Comparison of ENCODE assay signal across 9 mouse cellular contexts in genomic region chr4:141478225-141478624, GRCm38 (mm10). TPM values are rescaled to one million over a fixed set of nuclear protein-coding genes. Genes with fewer than 3 reads are reported as not detected.
DNase-seq lines count a peak whose midpoint lies in the region; ATAC-seq and TF ChIP-seq lines count a peak whose summit lies in the region.
"Had no signal": no experiment of that assay in that cellular context is flagged by ENCODE, and none has a peak within 500 bp of the region (broad histone marks: within the 10 kb centered on the region; RNA-seq: fewer than 3 reads in every experiment).

No protein-coding gene starts in this region.

- peak overlapping the region; percentile 78 for H3K27ac ChIP-seq in lung, embryonic 15.5 days
- H3K27ac ChIP-seq in bone marrow macrophage, adult 2 months (ENCODE audit: insufficient read depth, low read depth, low read length) = peak overlapping the region; percentile 86
- H3K27ac ChIP-seq in midbrain, embryonic 16.5 days (ENCODE audit: low read length) = peak overlapping the region; percentile 63

- no peak for TF ChIP-seq POLR2A in bone marrow macrophage, adult 2 months (IDR thresholded peaks at IDR 0.05; ENCODE audit: borderline replicate concordance, low read depth, low read length)

- ATAC-seq in lung, embryonic 15.5 days (ENCODE audit: borderline replicate concordance, extremely low read depth, low FRiP score, low TSS enrichment) = no peak
- ATAC-seq in midbrain, embryonic 16.5 days = no peak

- TF ChIP-seq CTCF in bone marrow macrophage, adult 2 months (IDR thresholded peaks at IDR 0.05; ENCODE audit: low read depth, low read length) = no peak

- no peak for DNase-seq in lung, postnatal 14 days
- peak; percentile 82 for DNase-seq in cerebellum, postnatal 14 days
- DNase-seq in embryo, embryonic 9.5 days (ENCODE audit: extremely low spot score) = no peak
- DNase-seq in spleen, adult 18-20 months = no peak
- no peak for DNase-seq in gastrocnemius, adult 18-20 months (ENCODE audit: low spot score)

- no peak overlapping the region for H3K9ac ChIP-seq in lung, embryonic 15.5 days
- no peak overlapping the region for H3K9ac ChIP-seq in midbrain, embryonic 16.5 days (ENCODE audit: low read depth, low read length)

- H3K4me2 ChIP-seq in lung, embryonic 15.5 days = no peak overlapping the region
- H3K4me2 ChIP-seq in midbrain, embryonic 16.5 days (ENCODE audit: low read length) = no peak overlapping the region

- peaks cover 96% of the 10 kb centered on the region for H3K36me3 ChIP-seq in lung, embryonic 15.5 days
- H3K36me3 ChIP-seq in midbrain, embryonic 16.5 days (ENCODE audit: control insufficient read depth, insufficient read depth, low read length) = peaks cover 71% of the 10 kb centered on the region

- H3K4me1 ChIP-seq in lung, embryonic 15.5 days = 0 out of 2 replicates have a peak, but pooled peaks cover 3% of the 10 kb centered on the region
- H3K4me1 ChIP-seq in bone marrow macrophage, adult 2 months (ENCODE audit: control insufficient read depth, insufficient read depth, low read length) = peaks cover 14% of the 10 kb centered on the region
- no peaks in the 10 kb centered on the region for H3K4me1 ChIP-seq in midbrain, embryonic 16.5 days (ENCODE audit: control insufficient read depth, insufficient read depth, low read length)

- H3K27me3 ChIP-seq in lung, embryonic 15.5 days = no peaks in the 10 kb centered on the region
- no peaks in the 10 kb centered on the region for H3K27me3 ChIP-seq in midbrain, embryonic 16.5 days (ENCODE audit: control insufficient read depth, insufficient read depth, low read depth, low read length)
- H3K27me3 ChIP-seq: megakaryocyte, embryonic 14.5 days had no signal

- 85% methylated on average over 23 of the region's 23 CpGs for WGBS in lung, embryonic 15.5 days
- WGBS in midbrain, embryonic 16.5 days = 80% methylated on average over 23 of the region's 23 CpGs

- H3K9me3 ChIP-seq in lung, embryonic 15.5 days = no peaks in the 10 kb centered on the region
- H3K9me3 ChIP-seq in midbrain, embryonic 16.5 days (replicated peaks; ENCODE audit: control insufficient read depth, low read length, poor library complexity, severe bottlenecking) = no peaks in the 10 kb centered on the region

- no peak overlapping the region for H3K4me3 ChIP-seq in lung, embryonic 15.5 days
- H3K4me3 ChIP-seq in bone marrow macrophage, adult 2 months (ENCODE audit: insufficient read depth, low read length) = no peak overlapping the region
- no peak overlapping the region for H3K4me3 ChIP-seq in midbrain, embryonic 16.5 days (ENCODE audit: low read depth, low read length)
- H3K4me3 ChIP-seq: megakaryocyte, embryonic 14.5 days had no signal

RNA-seq across cellular contexts. Expression of gene Zbtb17, which starts 33.8 kb away (rescaled TPM):
- polyA plus RNA-seq in lung, embryonic 15.5 days (2015; fragmentation: Nextera tagmentation; extraction: Ambion mirVana) = 33.1 and 36.4 TPM in 2 replicates
- polyA plus RNA-seq in bone marrow macrophage, adult 2 months (2012; ENCODE audit: insufficient read depth, insufficient read length, missing spikeins) = 12.6 and 16.4 TPM in 2 replicates
- 42.7 and 48.2 TPM in 2 replicates for polyA plus RNA-seq in midbrain, embryonic 16.5 days (2015; fragmentation: Nextera tagmentation; extraction: Ambion mirVana)
- total RNA-seq in gastrocnemius, adult 18-20 months (2021) = 10 to 100 TPM; 29.2 to 32.2 TPM

RNA-seq across cellular contexts. Expression of gene Srarp, which starts 42.3 kb away (rescaled TPM):
- not detected in 2 replicates for polyA plus RNA-seq in lung, embryonic 15.5 days (2015; fragmentation: Nextera tagmentation; extraction: Ambion mirVana)
- polyA plus RNA-seq in bone marrow macrophage, adult 2 months (2012; ENCODE audit: insufficient read depth, insufficient read length, missing spikeins) = not detected in 2 replicates
- 0.62 TPM in 1 of 2 replicates, not detected in the other for polyA plus RNA-seq in midbrain, embryonic 16.5 days (2015; fragmentation: Nextera tagmentation; extraction: Ambion mirVana)
- 1 to 10 TPM in 1 of 2 experiments, under 1 TPM in 1; 0.87 to 1.0 TPM for total RNA-seq in gastrocnemius, adult 18-20 months (2021)

RNA-seq across cellular contexts. Expression of gene Hspb7, which starts 57.6 kb away (rescaled TPM):
- 3.2 and 4.8 TPM in 2 replicates for polyA plus RNA-seq in lung, embryonic 15.5 days (2015; fragmentation: Nextera tagmentation; extraction: Ambion mirVana)
- polyA plus RNA-seq in bone marrow macrophage, adult 2 months (2012; ENCODE audit: insufficient read depth, insufficient read length, missing spikeins) = not detected in 2 replicates
- not detected in 2 replicates for polyA plus RNA-seq in midbrain, embryonic 16.5 days (2015; fragmentation: Nextera tagmentation; extraction: Ambion mirVana)
- total RNA-seq in gastrocnemius, adult 18-20 months (2021) = 100 to 1,000 TPM; 331 to 560 TPM

Comparison
In these comparisons a context has a peak if more than half of its experiments do, and no peak if none do; other contexts are left out.
1. DNase-seq: peak in cerebellum, postnatal 14 days (2 of 2); none in lung, postnatal 14 days (single experiment), embryo, embryonic 9.5 days (single experiment), spleen, adult 18-20 months (0 of 2) and gastrocnemius, adult 18-20 months (single experiment).
2. Peak in every context shown above with its lines, with median percentiles within 50 percentile points of each other: H3K27ac ChIP-seq.